Mouse (Mus musculus) intestine, embryonic 15.5 days (tissue): ENCODE data around the gene Slamf9. TPM values are rescaled to one million over a fixed set of nuclear protein-coding genes. Genes with fewer than 3 reads are reported as not detected.
A peak's percentile ranks its signal among the peaks of the same experiment; 100 is the strongest.

Experiments used
- ATAC-seq: fragments of 200-750 bp; cut with Nextera tagmentation; 2 replicates; pipeline ENCODE4 v1.8.0; 2017; ENCODE audit warnings: moderate TSS enrichment, moderate library complexity
- H3K27ac ChIP-seq: fragments of 300-500 bp; sonication (generic); 2 replicates; pipeline ENCODE4 v1.5.1; 2015; ENCODE audit warnings: mild to moderate bottlenecking, inconsistent platforms
- H3K27me3 ChIP-seq: fragments of 300-500 bp; sonication (generic); replicated peaks from 2 replicates; pipeline ENCODE4 v1.6.1; 2015; ENCODE audit warnings: inconsistent platforms
- H3K36me3 ChIP-seq: fragments of 300-500 bp; sonication (generic); 2 replicates; pipeline ENCODE4 v1.6.1; 2015; ENCODE audit warnings: inconsistent platforms
- H3K4me1 ChIP-seq: fragments of 300-500 bp; sonication (generic); replicated peaks from 2 replicates; pipeline ENCODE4 v1.6.1; 2015; ENCODE audit warnings: inconsistent platforms
- H3K4me2 ChIP-seq: fragments of 300-500 bp; sonication (generic); replicated peaks from 2 replicates; pipeline ENCODE4 v1.6.1; 2015; ENCODE audit warnings: mild to moderate bottlenecking, inconsistent platforms
- H3K4me3 ChIP-seq: fragments of 300-500 bp; sonication (generic); replicated peaks from 2 replicates; pipeline ENCODE4 v1.5.1; 2015; ENCODE audit warnings: inconsistent platforms
- H3K9ac ChIP-seq: fragments of 300-500 bp; sonication (generic); 2 replicates; pipeline ENCODE4 v1.6.1; 2015; ENCODE audit warnings: inconsistent platforms
- H3K9me3 ChIP-seq: fragments of 300-500 bp; sonication (generic); 2 replicates; pipeline ENCODE4 v1.6.1; 2016; ENCODE audit warnings: inconsistent platforms
- WGBS: fragments of 180-500 bp; shearing (Covaris S2); methylation state at CpG from one replicate; pipeline ENCODE4 v1.1.7; 2015; 5-methylcytosine and 5-hydroxymethylcytosine counted together
- polyA plus RNA-seq: library from polyadenylated mRNA; unstranded; fragments of >200 nt; fragmentation: Nextera tagmentation; extraction: Ambion mirVana; gene quantifications from 2 replicates; pipeline ENCODE4 v1.2.1, GENCODE M21; 2015

Slamf9 gene
- polyA plus RNA-seq, 1 experiment from 2014 or later, result 2.2 TPM

GRCm38 (mm10) chr1:172484671-172485070, 9.5 kb downstream of the Slamf9 start:
- no peak overlapping the region for H3K27ac ChIP-seq
- 68% methylated on average over 13 of the region's 13 CpGs for WGBS
- H3K36me3 ChIP-seq, result no peaks in the 10 kb centered on the region
- peak overlapping the region; percentile 53 for H3K4me3 ChIP-seq
- peak overlapping the region; percentile 85 for H3K4me2 ChIP-seq
- ATAC-seq, result no peak
- H3K9me3 ChIP-seq, result no peaks in the 10 kb centered on the region
- peaks cover 66% of the 10 kb centered on the region for H3K4me1 ChIP-seq
- H3K27me3 ChIP-seq, result no peaks in the 10 kb centered on the region
- 0 out of 2 replicates have a peak overlapping the region, but pooled peaks have one; percentile 30 for H3K9ac ChIP-seq

- no peak for ATAC-seq
- 48% methylated on average over 6 of the region's 6 CpGs for WGBS
- Histone ChIP-seq H3K9me3 (no peaks in the 10 kb centered on the region), H3K36me3 (no peaks in the 10 kb centered on the region), H3K4me1 (peaks cover 72% of the 10 kb centered on the region), H3K4me2 (peak overlapping the region; percentile 85), H3K27ac (no peak overlapping the region), H3K4me3 (peak overlapping the region; percentile 2; the same call in 1 of the 2 replicates), H3K9ac (no peak overlapping the region), H3K27me3 (no peaks in the 10 kb centered on the region)
These were observed 10.7 kb downstream of the Slamf9 start for GRCm38 (mm10) chr1:172485821-172486220.

DNA sequence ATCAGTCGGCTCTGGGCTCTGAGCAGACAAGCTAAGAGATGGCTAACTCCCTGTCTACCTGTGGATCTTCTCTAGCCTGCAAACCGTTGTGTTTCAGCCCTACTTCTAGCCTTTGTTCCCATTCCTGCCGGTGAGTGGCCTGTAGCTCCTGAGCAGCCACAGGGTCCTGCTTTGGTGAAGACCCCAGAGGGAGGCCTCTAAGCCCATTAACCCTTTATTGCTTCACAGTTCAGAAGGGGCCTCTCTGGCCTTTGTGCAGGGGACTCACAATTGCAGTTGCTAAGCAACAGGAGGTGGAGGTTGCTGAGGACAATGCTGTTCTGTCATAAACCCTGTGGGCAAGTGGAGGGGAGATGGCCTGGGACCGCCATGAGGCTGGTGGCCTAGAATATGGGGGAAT, 11.1 kb downstream of the Slamf9 start:
- H3K36me3 ChIP-seq, result no peaks in the 10 kb centered on the region
- no peak for ATAC-seq
- H3K4me3 ChIP-seq, result peak overlapping the region; percentile 2; the same call in 1 of the 2 replicates
- peak overlapping the region; percentile 8; the same call in 1 of the 2 replicates for H3K9ac ChIP-seq
- peaks cover 72% of the 10 kb centered on the region for H3K4me1 ChIP-seq
- H3K9me3 ChIP-seq, result no peaks in the 10 kb centered on the region
- no peaks in the 10 kb centered on the region for H3K27me3 ChIP-seq
- H3K4me2 ChIP-seq, result peak overlapping the region; percentile 85
- H3K27ac ChIP-seq, result no peak overlapping the region
- WGBS, result 33% methylated on average over 4 of the region's 4 CpGs

- H3K4me3 ChIP-seq, result peak overlapping the region; percentile 2; the same call in 1 of the 2 replicates
- H3K27ac ChIP-seq, result no peak overlapping the region
- 0 out of 2 replicates have a peak overlapping the region, but pooled peaks have one; percentile 8 for H3K9ac ChIP-seq
- H3K9me3 ChIP-seq, result no peaks in the 10 kb centered on the region
- H3K4me1 ChIP-seq, result peaks cover 72% of the 10 kb centered on the region
- H3K36me3 ChIP-seq, result no peaks in the 10 kb centered on the region
- no peak for ATAC-seq
- peak overlapping the region; percentile 85 for H3K4me2 ChIP-seq
- H3K27me3 ChIP-seq, result no peaks in the 10 kb centered on the region
- 74% methylated on average over 5 of the region's 5 CpGs for WGBS
These were observed 11.5 kb downstream of the Slamf9 start for GRCm38 (mm10) chr1:172486651-172487050.

DNA sequence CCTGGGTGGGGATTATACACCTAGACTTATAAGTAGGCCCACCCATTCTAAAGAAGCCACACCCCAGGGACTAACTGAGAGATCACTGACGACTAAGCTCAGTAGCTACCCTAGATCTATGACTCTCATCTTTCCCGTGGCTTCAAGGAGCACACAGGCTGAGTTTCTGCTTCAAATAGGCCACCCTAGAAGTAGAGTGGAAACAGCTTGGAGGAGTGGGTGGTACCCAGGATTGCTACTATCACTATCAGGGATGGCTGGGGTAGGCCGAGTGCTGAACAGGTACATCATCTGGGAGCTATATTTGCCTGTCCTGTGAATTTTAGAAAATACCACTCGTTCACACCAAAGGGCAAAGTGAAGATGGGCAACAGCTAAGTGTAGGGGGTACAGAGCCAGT, 12.7 kb downstream of the Slamf9 start:
- H3K27me3 ChIP-seq, result no peaks in the 10 kb centered on the region
- H3K4me3 ChIP-seq, result no peak overlapping the region
- 0 out of 2 replicates have a peak overlapping the region, but pooled peaks have one; percentile 15 for H3K27ac ChIP-seq
- H3K4me1 ChIP-seq, result peaks cover 68% of the 10 kb centered on the region
- no peak overlapping the region for H3K9ac ChIP-seq
- H3K36me3 ChIP-seq, result no peaks in the 10 kb centered on the region
- H3K4me2 ChIP-seq, result peak overlapping the region; percentile 85
- 60% methylated on average over 4 of the region's 4 CpGs for WGBS
- H3K9me3 ChIP-seq, result no peaks in the 10 kb centered on the region
- no peak for ATAC-seq

DNA sequence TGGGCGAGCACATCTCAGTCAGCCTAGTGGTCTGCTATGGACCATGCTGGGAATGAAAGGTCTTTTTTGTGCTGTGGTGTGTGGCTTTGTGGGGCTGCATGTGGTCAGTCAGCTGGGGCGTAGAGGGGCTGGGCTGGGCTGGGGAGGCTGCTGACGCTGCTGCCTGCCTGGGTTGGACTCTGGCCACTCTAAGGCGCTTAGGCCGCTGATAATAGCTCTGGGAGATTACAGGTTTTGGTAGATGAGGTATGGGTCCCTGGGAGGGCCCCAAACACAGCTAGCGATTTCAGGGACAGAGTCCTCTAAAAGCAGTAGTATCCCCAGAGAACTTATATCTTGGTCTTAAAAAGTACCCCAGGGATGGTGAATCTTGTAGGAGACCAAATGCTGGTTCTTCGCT, 13.7 kb downstream of the Slamf9 start:
- no peaks in the 10 kb centered on the region for H3K9me3 ChIP-seq
- no peaks in the 10 kb centered on the region for H3K36me3 ChIP-seq
- H3K4me1 ChIP-seq, result peaks cover 60% of the 10 kb centered on the region
- no peak overlapping the region for H3K4me3 ChIP-seq
- peak; percentile 39 for ATAC-seq
- 65% methylated on average over 7 of the region's 7 CpGs for WGBS
- peak overlapping the region; percentile 85; the same call in 1 of the 2 replicates for H3K4me2 ChIP-seq
- no peak overlapping the region for H3K9ac ChIP-seq
- no peaks in the 10 kb centered on the region for H3K27me3 ChIP-seq
- peak overlapping the region; percentile 51; the same call in 1 of the 2 replicates for H3K27ac ChIP-seq

DNA sequence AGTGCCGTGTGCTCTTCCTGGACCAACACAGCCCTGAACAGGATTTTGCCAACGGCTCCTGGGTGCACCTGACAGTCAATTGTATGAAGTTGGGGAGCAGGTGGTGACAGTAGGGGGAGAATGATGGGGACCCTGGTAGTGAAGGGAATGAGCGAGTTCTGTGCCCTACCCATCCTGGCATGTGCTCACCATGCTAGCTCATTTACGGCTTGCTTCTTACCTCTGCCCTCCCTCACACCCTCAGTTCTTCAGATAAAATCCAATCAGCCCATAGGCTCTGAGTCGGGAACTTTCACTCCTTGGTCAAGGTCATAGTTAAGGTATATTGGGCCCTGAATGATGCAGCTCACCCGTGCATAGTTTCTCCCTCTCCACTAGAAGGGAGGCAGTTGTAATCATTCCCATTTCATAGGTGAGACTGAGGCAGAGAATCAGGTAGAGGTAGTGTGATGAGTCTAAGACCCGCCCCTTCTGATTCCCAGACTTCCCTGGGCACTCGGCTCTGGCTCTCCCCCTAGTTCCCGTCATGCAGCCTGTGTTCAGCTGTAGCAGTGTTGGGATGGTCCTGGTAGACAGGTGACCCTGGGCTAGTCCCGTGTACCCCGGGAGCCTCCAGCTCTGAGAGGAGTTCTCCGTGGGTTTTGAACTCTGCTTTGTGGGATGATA, 14.6 kb downstream of the Slamf9 start:
- no peak overlapping the region for H3K9ac ChIP-seq

DNA sequence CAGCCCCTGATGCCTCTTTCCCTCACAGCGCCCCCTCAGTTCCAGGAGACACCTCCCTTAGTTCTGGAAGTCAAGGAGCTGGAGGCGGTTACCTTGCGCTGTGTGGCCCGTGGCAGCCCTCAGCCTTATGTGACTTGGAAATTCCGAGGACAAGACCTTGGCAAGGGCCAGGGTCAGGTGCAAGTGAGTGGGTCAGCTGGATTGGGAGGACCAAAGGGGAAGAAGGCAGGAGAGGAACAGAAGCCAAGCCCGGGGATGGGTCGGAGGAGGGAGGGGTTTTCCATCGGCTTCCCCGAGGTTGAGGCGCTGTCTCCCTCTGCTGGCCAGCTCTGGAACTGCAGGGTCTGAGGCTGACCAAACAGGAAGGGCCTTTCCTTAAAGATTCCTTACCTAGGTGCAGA, 15.1 kb downstream of the Slamf9 start:
- Histone ChIP-seq H3K9ac (no peak overlapping the region), H3K4me3 (peak overlapping the region; percentile 22; the same call in 1 of the 2 replicates), H3K36me3 (peaks cover 8% of the 10 kb centered on the region; the same call in 1 of the 2 replicates), H3K27me3 (no peaks in the 10 kb centered on the region), H3K27ac (peak overlapping the region; percentile 13; the same call in 1 of the 2 replicates), H3K4me1 (peaks cover 46% of the 10 kb centered on the region), H3K4me2 (peak overlapping the region; percentile 60), H3K9me3 (no peaks in the 10 kb centered on the region)
- WGBS, result 14% methylated on average over 10 of the region's 10 CpGs
- peak; percentile 60 for ATAC-seq

More for the DNA sequence above, 14.6 kb downstream of the Slamf9 start:
- H3K27ac ChIP-seq, result peak overlapping the region; percentile 13; the same call in 1 of the 2 replicates
- H3K36me3 ChIP-seq, result peaks cover 4% of the 10 kb centered on the region; the same call in 1 of the 2 replicates
- no peaks in the 10 kb centered on the region for H3K9me3 ChIP-seq
- H3K4me3 ChIP-seq, result no peak overlapping the region
- peak overlapping the region; percentile 60 for H3K4me2 ChIP-seq
- WGBS, result 47% methylated on average over 12 of the region's 12 CpGs
- peak; percentile 43 for ATAC-seq
- H3K27me3 ChIP-seq, result no peaks in the 10 kb centered on the region
- peaks cover 51% of the 10 kb centered on the region for H3K4me1 ChIP-seq

DNA sequence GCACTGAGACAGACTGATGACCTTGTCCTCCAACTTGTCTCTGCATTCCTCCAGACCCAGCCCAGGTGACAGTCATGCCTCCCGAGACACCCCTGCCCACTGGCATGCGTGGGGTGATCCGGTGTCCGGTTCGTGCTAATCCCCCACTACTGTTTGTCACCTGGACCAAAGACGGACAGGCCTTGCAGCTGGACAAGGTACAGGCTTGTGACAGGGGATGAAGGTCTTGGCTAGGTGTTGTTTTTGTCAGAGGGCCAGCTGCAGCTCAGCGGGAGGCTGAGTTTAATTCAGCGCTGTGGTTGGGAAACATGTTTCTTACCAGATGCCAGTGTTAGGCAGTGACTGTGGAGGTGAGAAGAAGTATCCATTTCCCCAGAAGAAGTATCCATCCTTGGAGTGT, 16.9 kb downstream of the Slamf9 start:
- no peak overlapping the region for H3K4me2 ChIP-seq
- H3K9ac ChIP-seq, result no peak overlapping the region
- no peaks in the 10 kb centered on the region for H3K27me3 ChIP-seq
- no peak for ATAC-seq
- no peak overlapping the region for H3K4me3 ChIP-seq
- peaks cover 28% of the 10 kb centered on the region for H3K4me1 ChIP-seq
- 94% methylated on average over 8 of the region's 8 CpGs for WGBS
- no peak overlapping the region for H3K27ac ChIP-seq
- peaks cover 16% of the 10 kb centered on the region for H3K36me3 ChIP-seq
- no peaks in the 10 kb centered on the region for H3K9me3 ChIP-seq

DNA sequence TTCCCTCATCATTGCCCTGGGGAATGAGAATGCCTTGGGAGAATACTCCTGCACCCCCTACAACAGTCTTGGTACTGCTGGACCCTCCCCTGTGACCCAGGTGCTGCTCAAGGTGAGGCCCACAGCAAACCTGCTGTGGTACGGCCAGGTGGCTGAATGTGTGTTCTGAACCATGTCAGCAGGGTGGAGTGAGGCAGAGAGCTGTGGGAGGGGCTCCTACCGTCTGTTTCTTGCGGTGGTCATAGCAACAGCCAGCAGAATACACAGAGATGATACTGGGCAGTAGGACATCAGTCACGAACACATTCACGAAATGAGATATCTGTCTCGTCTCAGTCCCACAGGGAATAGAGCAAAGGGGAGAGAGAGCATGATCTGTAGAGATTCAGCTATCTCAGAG, 18.4 kb downstream of the Slamf9 start:
- no peak overlapping the region for H3K4me2 ChIP-seq
- H3K9me3 ChIP-seq, result no peaks in the 10 kb centered on the region
- H3K4me1 ChIP-seq, result peaks cover 16% of the 10 kb centered on the region
- no peak overlapping the region for H3K4me3 ChIP-seq
- H3K9ac ChIP-seq, result no peak overlapping the region
- no peak overlapping the region for H3K27ac ChIP-seq
- peaks cover 20% of the 10 kb centered on the region for H3K36me3 ChIP-seq
- H3K27me3 ChIP-seq, result no peaks in the 10 kb centered on the region
- 58% methylated on average over 6 of the region's 6 CpGs for WGBS
- ATAC-seq, result no peak

DNA sequence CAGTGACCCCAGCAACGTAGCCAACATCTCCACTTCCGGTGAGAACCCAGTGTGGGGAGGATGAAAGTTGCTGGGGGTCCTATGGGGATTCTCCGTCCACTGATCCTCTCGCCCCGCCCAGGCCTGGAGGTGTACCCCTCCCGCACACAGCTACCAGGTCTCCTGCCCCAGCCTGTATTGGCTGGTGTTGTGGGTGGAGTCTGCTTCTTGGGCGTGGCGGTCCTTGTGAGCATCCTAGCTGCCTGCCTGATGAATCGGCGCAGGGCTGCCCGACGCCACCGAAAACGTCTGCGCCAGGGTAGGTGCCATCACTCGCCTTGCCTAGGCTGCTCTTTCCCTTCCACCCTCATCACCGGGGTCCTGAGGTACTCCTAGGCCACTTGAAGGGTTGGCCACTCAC, 20.9 kb downstream of the Slamf9 start:
- peaks cover 7% of the 10 kb centered on the region; the same call in 1 of the 2 replicates for H3K4me1 ChIP-seq
- H3K27ac ChIP-seq, result no peak overlapping the region
- no peak for ATAC-seq
- no peaks in the 10 kb centered on the region for H3K9me3 ChIP-seq
- H3K9ac ChIP-seq, result no peak overlapping the region
- H3K4me3 ChIP-seq, result no peak overlapping the region
- H3K4me2 ChIP-seq, result no peak overlapping the region
- 83% methylated on average over 17 of the region's 17 CpGs for WGBS
- peaks cover 20% of the 10 kb centered on the region for H3K36me3 ChIP-seq
- H3K27me3 ChIP-seq, result no peaks in the 10 kb centered on the region

- Histone ChIP-seq H3K4me1 (peaks cover 16% of the 10 kb centered on the region), H3K9ac (no peak overlapping the region), H3K27ac (no peak overlapping the region), H3K4me2 (no peak overlapping the region), H3K27me3 (no peaks in the 10 kb centered on the region), H3K4me3 (no peak overlapping the region), H3K9me3 (no peaks in the 10 kb centered on the region), H3K36me3 (peaks cover 20% of the 10 kb centered on the region)
- 79% methylated on average over 10 of the region's 10 CpGs for WGBS
- ATAC-seq, result no peak
These were observed 22.3 kb downstream of the Slamf9 start for GRCm38 (mm10) chr1:172497428-172497827.
